Mouse (Mus musculus) kidney, postnatal 4 days (tissue): ENCODE data around the gene Ppp6r2.

Source experiments
- DNase-seq, 2 experiments: peaks; one replicate each; pipeline ENCODE4 v3.0.0; 2021; ENCODE audit warnings: mixed read lengths in 2 of 2

Ppp6r2 gene

DNA sequence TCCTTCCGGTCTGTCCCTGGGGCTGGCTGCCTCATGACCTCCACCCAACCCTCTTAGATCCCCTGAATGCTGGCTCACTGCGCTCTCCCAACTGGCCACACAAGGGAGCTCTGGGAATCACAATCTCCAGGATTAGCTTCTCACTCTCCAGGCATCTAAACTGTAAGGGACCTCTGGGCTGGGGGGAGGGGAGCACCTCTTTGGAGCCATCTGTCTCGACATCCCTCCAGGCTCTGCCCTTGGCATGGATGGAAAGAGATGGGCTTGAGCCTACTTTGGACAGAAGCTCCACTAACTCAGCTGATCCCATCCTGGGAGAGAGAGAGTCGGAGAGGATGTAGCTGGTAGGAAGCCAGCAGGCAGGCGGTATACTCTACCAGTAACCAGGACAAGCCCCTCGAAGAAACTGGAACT is 29.0 kb upstream of the Ppp6r2 start:
- DNase-seq: peak; percentile 65 to 75

DNA sequence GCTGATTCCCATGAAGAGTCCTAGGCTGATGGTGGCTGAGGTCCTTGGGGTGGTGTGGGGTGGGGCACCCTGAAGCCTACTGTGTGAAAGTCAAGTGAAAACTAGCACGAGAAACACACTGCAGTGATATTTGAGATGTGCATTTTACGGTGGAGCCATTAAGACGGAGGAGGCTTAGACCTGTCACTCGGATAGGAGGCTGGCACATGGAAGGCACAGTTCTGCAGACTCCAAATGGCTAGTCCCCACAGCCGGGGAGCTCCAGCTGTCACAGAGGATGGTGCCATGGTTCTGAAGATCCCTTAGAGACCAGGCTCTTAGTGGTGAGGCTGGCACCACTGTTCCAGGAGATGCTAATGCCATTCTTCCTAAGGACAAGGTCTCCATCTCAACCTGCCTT is 28.5 kb upstream of the Ppp6r2 start:
- DNase-seq: no peak

DNA sequence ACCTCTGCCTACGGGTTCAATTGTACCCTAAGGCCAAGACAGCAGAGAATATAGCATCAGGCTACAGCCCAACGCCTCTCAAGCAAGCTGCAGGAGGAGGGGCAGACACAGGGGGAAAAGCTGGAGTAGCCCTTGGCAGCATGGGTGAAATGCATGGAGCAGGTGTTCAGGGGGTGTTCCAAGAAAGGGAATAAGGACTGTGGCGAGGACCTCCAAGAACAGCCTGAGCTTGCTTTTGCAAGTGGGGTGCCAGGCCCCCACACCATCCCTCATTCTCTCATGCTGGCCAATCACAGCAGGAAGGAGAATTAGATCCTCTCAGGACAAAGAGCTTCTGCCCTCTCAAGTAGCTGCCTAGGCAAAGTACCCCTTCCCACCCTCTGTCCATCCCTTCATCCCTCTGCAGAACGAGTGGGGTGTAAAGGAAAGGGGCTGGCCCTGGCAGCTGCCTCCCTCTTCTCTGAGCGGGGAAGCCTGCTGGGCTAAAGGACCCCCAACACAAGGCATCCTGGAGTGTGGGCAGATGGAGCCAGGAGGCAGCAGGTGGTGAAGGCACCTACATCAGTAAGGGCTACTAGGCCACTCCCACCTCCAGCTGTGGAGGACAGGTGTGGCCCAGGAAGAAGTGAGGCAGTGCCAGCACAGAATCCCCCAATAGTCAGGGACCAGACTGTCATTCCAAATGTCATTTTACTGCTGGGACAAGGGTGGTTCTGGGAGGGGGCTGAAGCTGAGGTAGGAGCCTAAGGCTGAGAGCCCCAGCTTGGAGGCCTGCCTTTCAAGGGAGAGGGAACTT is 27.0 kb upstream of the Ppp6r2 start:
- no peak for DNase-seq

DNA sequence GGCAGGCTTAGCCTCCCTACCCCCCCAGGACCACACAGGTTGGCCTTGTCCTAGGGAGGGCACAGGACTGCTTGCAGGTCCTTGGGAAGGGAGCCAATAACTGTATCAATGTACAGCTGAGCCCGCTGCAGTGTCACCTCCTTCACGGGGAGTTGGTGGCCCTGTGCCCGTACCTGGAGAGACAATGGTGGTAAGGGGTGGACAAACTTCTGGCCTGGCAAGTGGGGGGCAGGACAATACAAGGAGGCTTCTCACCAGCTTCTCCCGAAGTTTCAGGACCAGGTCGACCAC is 26.5 kb upstream of the Ppp6r2 start:
- no peak for DNase-seq

DNA sequence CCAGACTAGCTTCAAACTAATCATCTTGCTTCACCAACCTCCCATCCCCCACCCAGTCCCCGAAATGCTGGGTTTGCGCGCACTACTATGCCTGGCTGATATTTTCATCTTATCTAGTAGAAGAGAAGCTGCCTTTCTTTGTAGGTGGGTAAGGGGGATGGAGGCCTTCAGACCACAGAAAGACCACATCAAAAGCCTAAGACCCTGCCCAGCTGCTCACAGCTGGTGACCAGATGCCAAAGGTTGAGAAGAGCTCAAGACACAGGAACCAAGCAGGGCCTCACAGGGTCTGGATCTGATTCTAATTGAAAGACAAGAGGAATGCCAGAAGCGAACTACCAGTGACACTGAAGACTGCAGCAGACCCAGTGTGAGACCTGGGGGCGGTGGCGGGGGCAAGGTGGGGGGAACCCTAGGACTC is 16.1 kb upstream of the Ppp6r2 start:
- DNase-seq: peak; percentile 49 to 58

DNA sequence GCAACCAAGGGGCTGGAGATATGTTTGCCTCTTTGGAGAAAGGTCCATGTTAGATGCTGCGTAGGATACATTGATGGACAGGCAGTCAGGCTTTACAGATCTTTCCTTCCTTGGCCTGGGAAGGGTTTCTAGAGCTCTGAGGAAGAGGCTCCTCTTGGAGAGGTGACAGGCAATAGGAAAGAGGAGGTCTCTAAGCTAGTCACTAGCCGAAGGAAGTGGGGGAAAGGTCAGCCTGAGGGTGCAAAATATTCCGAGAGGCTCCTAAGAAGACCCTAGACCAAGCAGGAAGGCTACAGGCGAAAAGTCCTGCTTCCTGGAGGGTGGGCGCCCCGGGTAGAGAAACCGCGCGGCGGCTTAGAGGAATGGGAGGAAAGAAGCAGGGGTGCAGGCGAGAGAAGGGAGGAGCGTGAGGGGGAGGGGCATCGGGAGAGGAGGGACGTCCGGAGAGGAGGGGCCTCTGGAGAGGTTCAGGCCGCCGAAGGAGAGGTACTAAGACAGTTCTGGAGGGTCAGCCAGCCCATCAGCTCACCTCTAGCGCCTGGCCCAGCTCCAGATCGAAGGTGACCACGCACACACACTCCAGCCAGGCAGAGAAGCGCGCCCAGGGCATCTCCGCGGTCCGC is 15.6 kb upstream of the Ppp6r2 start:
- peak; percentile 95 to 97 for DNase-seq

DNA sequence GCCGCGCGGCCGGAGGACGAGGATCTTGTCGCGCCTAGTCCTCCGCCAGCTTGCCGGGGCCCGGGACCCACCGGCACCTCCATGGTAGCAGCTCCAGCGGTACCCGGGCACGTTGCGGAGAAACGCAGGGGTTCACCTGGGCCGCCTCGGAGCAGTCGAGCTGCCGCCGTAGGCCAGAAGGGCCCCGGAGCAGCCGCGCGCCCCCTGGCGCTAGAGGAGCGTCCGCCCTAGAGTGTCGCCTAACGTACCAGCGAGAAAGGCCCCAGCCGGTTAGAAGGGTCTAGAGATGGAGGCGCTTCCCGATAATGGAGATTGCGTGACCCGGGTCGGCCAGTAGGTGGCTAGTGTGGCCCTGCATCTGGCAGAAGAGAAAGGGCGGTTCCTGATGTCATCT is 15.0 kb upstream of the Ppp6r2 start, which contains the start of gene Dennd6b:
Gene Dennd6b (minus strand): TSS at position 184 of the 394 bp plus-strand sequence.
- peak; percentile 98 for DNase-seq

DNA sequence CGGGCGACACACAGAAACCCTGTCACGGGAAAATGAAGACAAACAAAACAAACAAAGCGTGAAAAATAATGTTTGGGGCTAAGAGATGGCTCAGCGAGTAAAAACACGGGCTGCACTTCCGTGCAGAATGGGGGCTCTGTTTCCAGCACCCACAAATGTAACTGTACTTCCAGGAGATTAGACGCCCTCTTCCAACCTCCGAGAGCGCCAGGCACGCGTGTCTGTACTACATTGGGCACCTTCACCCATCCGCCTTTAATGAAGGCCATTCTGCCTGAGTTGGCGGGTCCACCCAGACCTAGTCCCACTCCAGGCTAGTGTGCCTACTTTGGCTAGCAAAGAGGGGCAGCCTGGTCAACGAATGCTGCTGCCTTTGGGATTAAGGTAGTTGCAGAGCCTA is 14.3 kb upstream of the Ppp6r2 start:
- no peak for DNase-seq

DNA sequence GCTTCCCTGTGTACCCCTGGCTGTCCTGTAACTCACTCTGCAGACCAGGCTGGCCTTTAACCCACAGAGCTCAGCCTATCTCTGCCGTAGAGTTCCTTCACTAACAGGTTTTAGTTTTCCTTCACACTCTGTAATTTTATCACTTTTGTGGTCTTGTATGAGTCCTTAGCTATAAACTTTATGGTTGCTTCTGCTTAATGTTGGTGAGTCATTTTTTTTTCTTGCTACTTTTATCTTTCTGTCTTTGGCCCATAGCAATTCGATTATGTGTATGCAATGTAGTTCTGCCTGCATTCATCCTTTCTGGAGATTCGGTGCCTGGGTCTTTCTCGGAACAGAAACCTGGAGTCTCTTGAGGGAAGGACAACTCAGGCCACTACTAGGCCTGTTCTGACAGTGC is 3.9 kb upstream of the Ppp6r2 start:
- no peak for DNase-seq

DNA sequence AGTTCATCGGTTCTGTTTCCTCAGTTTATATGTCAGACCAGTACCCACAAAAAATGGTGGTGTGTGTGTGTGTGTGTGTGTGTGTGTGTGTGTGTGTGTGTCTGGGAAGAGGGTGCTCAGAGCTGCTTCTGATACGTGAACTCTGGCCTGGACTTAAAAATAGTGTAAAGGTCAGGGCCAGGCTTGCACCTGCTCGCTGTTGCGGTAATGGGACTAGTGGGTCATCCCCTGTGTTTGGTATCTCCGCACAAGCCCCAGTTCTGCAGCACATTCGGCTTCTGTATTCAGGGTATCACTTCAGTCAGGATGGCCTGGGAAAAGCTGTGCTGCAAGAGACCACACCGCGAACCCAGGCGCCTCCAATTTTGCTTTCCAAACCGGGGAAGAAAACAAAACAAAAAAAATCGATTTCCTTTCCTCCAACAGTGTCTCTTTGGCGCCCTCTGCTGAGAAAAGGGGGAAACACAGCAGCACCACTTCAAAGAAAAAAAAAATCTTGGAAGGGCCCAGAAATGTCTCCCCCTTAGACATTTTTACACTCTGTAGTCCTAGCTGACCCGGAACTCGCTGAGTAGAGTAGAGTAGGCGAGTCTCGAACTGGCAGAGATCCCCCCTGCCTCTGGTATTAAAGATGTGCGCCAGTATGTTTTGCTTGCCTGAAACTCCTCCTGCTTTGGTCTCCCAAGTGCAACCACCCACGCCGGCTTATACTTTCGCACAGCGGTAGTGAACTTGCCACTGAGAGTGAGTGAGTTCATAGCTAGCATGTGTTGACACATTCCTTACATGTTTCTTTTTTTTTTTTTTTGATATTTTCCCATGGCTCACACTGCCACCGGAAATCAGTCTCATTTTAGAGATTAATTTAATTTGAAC is 1.2 kb upstream of the Ppp6r2 start:
- DNase-seq: peak; percentile 95 to 97

DNA sequence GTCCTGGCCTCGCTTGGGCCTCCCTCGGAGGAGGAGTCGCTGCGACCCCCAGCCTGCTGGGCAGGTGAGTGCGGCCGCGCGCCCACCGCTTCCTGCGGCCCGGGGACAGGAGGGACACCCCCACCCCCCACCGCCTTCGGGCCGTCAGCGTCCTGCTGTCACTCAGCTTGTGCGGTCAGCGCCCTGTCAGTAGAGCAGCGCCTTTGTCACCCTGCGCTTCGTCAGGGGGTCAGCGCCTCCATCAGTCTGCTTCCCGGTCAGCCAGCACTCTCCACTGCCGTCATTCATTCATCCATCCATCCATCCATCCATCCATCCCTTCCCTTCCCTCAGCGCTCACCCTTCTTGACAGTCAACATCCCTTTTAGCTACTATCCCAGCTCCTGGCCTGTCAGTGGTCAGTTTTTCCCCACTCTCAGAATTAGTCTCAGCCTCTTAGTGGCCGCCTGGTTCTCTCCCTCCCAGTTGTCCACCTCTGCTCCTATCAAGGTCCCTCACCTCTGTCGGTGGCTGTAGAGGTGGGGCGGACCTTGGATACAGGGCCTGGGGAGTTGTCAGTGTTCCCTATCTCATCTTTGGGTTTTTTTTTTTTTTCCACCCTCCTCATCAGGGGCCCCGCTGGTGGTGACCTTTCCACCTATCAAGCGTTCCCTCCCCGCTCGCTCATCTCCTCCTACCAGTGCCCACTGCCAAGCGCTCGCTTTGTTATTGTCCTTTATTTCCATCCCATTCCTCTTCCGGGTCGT is 536 bp downstream of the Ppp6r2 start:
- no peak for DNase-seq

DNA sequence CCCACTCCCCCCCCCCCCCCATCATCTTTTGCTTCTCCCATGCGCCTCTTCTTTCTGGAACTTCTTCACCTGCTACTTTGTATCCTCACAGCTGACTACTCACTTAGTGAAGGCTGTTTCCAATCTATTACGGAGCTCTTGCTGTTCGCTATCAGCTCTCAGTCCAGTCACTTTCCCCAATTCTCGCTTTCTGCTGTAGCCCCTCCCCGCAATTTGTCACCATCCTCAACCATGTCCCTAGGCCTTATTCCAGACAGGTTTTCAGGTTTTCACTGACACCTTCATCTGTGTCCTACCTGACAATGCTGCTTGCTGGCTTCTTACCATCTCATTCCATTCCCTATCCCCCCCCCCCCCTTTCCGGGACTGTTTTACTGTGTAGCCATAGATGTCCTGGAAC is 1.1 kb downstream of the Ppp6r2 start:
- DNase-seq: no peak

DNA sequence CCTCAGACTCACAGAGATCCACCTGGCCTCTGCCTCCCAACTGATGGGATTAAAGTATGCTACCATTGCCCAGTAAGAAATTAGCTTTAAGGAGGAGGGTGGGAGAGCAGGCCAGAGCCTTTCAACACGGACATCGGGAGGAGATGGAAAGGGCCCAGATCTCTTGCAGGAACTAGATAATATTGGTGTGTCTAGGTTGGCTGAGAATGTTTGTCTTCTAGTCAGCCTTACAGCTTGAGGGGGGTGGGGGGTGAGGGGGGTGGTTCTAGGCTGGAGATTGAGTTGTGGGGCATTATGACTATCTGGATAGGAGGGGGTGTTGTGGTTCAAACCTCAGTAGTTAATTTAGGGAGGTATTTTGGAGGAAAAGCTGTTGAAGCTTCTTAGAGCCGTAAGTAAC is 2.2 kb downstream of the Ppp6r2 start:
- DNase-seq: no peak

DNA sequence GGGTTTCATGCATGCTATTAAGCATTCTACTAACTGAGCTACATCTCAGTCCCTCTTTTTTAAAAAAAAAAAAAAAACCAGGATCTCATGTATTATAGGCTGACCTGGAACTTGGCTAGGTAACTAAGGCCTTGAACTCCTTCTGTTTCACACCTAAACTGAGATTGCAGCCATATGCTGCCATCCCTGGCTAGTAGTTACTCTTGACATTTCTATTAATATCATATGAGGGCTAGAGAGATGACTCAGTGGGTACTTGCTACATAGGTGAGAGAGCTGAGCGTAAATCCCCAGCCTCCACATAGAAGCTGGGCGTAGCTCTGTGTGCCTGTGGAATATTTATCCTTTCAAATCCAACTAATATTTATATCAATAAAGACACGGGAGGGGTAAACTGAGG is 3.6 kb downstream of the Ppp6r2 start:
- no peak for DNase-seq

DNA sequence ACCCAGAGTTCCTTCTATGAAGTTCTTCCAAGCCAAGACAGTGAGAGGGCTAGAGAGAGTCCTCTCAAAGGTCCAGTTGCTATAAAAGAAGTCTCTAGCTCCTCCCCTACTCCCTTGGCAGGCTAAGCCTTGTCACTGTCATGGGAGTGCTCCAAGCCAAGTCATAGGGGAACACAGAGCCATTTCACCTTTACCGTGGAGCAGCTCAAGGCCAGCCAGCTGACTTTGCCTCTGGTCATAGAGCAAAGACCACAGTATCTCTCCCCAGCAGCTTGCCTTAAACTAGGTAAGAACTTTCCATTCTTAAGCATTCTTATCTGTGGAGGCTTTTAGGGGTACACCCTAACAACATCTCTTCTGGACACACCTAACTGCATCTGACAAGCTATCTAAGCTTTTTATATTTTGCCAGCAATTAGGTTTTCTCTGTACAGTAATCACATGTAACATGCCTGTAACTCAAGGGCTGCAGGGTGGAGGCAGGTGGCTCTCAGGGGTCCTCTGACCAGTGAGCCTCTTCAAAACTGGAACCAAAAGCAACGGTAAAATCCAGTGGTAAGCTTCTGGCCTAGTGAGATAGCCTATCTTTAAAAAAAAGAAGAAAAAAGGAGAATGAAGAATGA is 4.4 kb downstream of the Ppp6r2 start:
- no peak for DNase-seq

DNA sequence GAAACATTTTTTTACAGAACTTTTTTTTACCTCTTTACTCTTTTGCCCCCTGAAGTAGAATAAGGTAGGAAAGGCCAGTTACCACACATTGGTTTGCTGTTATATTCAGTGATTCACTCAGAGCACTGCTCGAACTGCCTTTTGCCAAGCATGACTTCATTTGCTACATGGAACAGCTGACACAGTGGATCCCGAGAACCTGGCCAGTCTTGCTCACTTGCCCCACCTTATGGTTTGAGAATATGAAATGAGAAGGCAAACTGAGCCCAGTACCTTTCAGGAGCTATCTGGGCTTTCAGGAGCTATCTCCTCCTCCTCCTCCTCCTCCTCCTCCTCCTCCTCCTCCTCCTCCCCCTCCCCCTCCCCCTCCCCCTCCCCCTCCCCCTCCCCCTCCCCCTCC is 22.2 kb downstream of the Ppp6r2 start:
- peak in 1 of 2 experiments; percentile 26 for DNase-seq

DNA sequence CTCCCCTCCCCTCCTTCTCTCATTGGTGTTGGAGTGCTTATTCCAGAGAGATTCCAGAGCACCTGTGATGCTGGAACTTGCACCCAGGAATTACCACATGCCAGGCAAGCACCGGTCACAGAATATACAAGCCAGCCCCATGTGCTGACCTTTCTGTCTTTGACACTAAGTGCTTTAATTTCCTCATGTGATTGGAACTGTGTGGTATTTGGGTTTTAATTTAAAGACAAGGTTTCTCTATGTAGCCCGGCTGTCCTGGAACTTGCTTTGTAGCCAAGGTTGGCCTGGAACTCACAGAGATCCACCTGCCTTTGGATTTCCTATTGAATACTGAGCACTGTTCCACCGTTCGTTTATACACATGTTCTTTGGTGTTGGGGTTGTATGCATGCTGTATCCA is 22.7 kb downstream of the Ppp6r2 start:
- DNase-seq: no peak

DNA sequence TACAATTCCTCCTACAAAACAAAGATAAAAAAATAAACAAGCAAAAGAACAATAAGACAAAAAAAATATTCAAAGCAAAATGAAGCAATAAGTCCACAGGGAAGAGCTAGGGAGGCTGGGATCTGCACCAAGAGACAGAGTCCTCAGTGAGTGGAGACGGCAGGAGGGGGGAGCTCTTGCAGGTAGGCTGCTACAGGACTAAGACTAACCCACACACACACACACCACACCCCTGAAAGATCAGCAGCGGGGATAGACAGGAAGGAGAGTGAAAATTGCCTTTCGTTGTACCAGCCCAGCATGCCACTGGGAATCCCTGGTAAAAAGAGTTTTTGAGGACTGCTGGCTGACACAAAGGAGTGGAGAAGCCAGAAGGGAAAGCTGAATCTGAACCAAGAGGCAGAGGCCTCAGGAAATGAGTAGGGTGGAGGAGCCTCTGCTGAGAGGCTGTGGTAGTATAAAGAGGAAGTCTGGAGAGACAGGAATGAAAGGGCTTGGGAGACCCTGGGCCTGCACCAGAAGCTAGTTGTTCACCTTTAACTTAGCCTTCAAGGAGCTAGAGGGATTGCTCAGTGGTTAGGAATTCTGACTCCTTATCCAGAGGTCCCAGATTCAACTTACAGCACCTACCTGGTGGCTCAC is 28.5 kb downstream of the Ppp6r2 start:
- no peak for DNase-seq

DNA sequence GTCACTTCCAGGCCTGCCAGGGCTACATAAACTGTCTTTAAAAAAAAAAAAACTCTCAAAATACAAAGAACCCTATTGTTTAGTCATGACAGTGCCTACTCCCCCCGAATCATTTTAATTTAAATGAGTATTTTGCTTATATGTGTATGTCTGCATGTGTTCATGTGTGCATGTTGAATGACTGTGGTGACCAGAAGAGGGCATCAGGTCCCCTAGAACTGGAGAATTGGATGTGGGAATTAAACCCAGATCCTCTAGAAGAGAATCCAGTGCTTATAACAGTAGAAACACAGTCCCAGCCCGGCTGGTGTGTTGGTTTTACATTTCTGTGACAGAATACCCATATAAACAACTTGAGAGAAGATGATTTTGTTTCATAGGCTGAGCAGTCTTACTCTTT is 29.7 kb downstream of the Ppp6r2 start:
- DNase-seq: peak in 1 of 2 experiments; percentile 16

DNA sequence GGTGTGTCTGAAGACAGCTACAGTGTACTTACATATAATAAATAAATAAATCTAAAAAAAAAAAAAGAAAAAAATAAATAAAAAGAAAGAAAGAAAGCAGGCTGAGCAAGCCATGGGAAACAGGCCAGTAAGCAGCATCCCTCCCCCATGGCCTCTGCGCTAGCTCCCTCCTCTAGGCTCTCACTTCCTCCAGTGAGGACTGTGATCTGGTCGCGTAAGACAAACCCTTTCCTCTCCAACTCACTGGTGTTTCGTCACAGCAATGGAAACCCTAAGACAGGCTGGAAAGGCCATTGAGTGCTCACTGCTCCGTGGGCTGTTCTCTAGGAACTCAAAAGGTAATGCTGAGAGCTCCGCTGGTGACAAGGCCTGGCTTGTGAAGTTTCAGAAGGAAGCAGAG is 37.7 kb downstream of the Ppp6r2 start:
- no peak for DNase-seq

DNA sequence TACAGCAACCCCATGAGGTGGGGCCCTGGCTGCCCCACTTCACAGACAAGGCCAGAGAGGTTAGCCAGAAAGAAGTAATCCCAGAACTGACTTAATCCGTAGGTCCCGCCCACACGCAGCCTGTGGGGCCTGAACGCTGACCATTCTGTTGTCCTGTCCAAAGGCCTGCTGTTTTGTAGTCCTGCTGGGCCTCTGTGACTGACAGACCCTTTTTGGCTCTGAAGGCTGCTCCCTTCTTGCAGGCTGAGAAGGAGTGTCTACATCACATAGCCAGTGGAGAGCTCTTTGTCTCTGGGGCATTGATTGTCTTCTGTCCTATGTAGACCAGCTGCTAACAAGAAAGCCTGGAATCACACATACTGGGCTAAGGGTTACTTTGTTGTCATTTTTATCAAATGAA is 44.0 kb downstream of the Ppp6r2 start:
- no peak for DNase-seq

DNA sequence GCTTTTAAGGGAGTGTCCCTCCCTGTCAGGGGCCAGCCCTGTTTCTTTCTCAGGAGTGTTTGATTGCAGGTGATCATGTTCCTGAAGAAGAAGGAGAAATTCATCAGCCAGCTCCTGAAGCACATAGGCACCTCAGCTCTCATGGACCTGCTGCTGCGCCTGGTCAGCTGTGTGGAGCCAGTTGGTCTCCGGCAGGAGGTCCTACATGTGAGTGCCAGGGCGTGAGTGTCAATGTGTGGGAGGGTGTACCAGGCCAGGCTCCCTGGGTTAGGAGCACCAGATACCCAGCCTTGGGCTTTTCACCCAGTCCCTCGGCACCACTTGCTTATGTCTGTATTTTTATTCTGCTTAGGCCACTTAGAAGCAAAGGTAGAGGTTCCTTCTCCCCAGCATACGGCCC is 47.6 kb downstream of the Ppp6r2 start:
- DNase-seq: no peak
